Mouse (Mus musculus): ENCODE measurements around the gene Plk5. TPM values are rescaled to one million over a fixed set of nuclear protein-coding genes. Genes with fewer than 3 reads are reported as not detected.

Gene Plk5
- polyA plus RNA-seq, 1 experiment from 2014 or later: 1.5 TPM

GRCm38 (mm10) chr10:80384115-80384639 is 27.9 kb downstream of the Plk5 start:
- WGBS: 86% methylated on average over 4 of the region's 4 CpGs
- Histone ChIP-seq H3K27ac (replicated peaks) (peak overlapping the region; percentile 99), H3K9ac (peak overlapping the region; percentile 100), H3K4me2 (peak overlapping the region; percentile 100), H3K36me3 (peaks cover 57% of the 10 kb centered on the region), H3K4me3 (peak overlapping the region; percentile 99), H3K27me3 (no peaks in the 10 kb centered on the region), H3K9me3 (no peaks in the 10 kb centered on the region), H3K4me1 (replicated peaks) (peaks cover 58% of the 10 kb centered on the region)
- no peak for ATAC-seq (ENCODE audit: low read depth)

DNA sequence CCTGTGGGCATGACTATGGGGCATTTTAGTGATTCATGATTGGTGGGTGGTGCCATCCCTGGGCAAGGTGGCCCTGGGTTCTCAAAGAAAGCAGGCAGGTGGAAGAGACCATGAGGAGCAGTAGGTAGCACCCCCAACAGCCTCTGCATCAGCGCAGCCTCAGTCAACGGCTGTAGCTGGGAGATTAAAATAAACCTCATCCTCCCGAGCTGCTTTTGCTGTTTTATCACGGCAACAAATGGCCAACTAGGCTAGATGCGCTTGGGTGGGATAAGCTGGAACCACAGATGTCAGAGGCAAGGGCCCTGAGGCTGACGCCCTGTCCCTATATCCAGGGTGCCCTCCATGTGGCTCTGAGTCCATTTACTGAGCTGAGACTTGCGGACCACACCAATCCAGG is 28.4 kb downstream of the Plk5 start:
- Histone ChIP-seq H3K9ac (peak overlapping the region; percentile 100), H3K4me2 (peak overlapping the region; percentile 100), H3K36me3 (peaks cover 51% of the 10 kb centered on the region), H3K4me1 (replicated peaks) (peaks cover 58% of the 10 kb centered on the region), H3K4me3 (peak overlapping the region; percentile 99), H3K27ac (replicated peaks) (peak overlapping the region; percentile 99), H3K9me3 (no peaks in the 10 kb centered on the region), H3K27me3 (no peaks in the 10 kb centered on the region)
- no peak for ATAC-seq (ENCODE audit: low read depth)
- WGBS: 60% methylated on average over 7 of the region's 7 CpGs

DNA sequence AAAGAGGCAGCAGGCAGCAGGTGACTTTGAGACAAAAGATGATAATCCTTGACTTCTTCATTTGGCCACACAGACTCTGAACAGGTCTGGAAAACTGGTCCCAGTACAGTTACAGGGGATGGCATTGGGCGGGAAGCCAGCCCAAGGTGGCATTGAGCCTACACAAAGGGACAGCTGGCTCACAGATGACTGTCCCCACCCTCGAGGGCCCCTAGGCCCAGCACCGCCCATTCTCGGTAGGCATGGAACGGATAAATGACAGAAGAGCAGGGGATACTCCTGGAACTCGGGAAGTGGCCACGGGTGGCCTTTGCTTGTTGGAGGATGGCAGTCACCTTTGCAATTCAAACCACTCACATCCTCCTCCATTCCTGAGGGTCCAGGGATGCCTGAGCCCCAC is 29.1 kb downstream of the Plk5 start:
- Histone ChIP-seq H3K36me3 (peaks cover 52% of the 10 kb centered on the region), H3K4me2 (peak overlapping the region; percentile 100), H3K4me3 (peak overlapping the region; percentile 99), H3K9ac (peak overlapping the region; percentile 100), H3K9me3 (no peaks in the 10 kb centered on the region), H3K27ac (replicated peaks) (peak overlapping the region; percentile 99), H3K4me1 (replicated peaks) (peaks cover 58% of the 10 kb centered on the region), H3K27me3 (no peaks in the 10 kb centered on the region)
- no peak; the same call in 1 of the 2 replicates for ATAC-seq (ENCODE audit: low read depth)
- 6% methylated on average over 7 of the region's 7 CpGs for WGBS

- peak overlapping the region; percentile 99 for H3K4me3 ChIP-seq
- H3K4me1 ChIP-seq (replicated peaks): peaks cover 53% of the 10 kb centered on the region
- H3K9me3 ChIP-seq: no peaks in the 10 kb centered on the region
- WGBS: under 1% methylated on average over 34 of the region's 34 CpGs
- peak overlapping the region; percentile 100 for H3K4me2 ChIP-seq
- H3K9ac ChIP-seq: peak overlapping the region; percentile 100
- H3K36me3 ChIP-seq: peaks cover 54% of the 10 kb centered on the region
- peak; percentile 64 for ATAC-seq (ENCODE audit: low read depth)
- no peaks in the 10 kb centered on the region for H3K27me3 ChIP-seq
- H3K27ac ChIP-seq (replicated peaks): peak overlapping the region; percentile 99
Observed at GRCm38 (mm10) chr10:80385811-80386734, 29.8 kb downstream of the Plk5 start.

DNA sequence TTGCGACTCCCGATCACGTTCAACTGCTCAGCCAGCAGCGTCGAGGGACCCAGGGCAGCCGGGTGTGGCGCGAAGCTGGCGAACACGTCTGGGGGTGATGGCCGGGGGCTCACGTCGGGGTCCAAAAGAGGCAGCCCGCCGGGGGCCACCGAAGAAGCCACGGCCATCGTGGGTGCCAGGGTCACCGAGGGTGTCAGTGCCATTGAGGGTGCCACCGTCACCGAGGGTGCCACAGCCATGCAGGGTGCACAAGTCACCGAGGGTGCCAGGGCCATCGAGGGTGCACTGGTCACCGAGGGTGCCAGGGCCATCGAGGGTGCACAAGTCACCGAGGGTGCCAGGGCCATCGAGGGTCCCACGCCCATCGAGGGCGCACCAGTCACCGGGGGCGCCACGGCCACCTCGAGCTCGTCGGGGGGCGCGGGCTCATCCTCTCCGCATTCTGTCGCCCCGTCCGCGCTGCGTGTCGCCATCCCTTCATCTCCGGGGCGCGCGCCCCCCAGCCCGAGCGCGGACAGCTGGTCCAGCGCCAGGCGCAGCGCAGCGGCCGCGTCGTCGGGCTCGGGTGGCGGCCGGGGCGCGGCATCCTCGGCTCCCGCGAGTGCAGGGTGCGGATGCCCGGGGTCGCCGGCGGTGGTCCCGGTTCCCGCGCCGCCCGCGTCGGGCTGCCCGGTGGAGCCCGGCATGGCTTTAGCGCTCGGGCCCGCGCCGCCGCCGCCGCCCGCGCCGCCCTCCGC is 30.6 kb downstream of the Plk5 start:
- ATAC-seq (ENCODE audit: low read depth): no peak; the same call in 1 of the 2 replicates
- H3K4me1 ChIP-seq (replicated peaks): peaks cover 45% of the 10 kb centered on the region
- WGBS: under 1% methylated on average over 79 of the region's 94 CpGs

DNA sequence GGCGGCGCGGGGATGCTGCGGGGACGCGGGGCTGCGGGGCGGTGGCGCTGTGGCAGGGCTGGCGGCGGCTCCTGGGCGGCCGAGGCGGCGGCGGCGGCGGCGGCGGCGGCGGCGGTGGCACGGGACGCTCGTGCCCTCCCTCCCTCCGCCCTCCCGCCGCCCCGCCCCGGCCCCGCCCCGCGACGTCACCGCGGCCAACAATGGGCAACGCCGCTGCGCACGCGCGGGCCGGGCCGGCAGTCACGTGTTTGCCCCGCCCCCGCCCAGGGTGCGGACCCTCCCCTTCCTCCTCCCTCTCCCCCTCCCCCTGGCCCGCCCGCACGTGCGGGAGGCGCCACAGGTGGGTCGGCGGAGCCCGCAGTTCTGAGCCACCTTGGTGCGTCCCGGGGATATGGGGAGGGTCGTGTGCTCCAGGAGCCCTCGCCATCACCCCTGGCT is 31.3 kb downstream of the Plk5 start, which contains the start of gene Mex3d:
Mex3d (minus strand) TSS at position 138 of the 438 bp plus-strand sequence.
- Histone ChIP-seq H3K36me3 (peaks cover 54% of the 10 kb centered on the region), H3K4me1 (replicated peaks) (peaks cover 43% of the 10 kb centered on the region), H3K27me3 (no peaks in the 10 kb centered on the region), H3K4me3 (peak within 1 kb of the TSS; percentile 99), H3K9me3 (no peaks in the 10 kb centered on the region), H3K27ac (replicated peaks) (peak within 1 kb of the TSS; percentile 99), H3K4me2 (peak within 1 kb of the TSS; percentile 100), H3K9ac (peak within 1 kb of the TSS; percentile 100)
- WGBS: 1% methylated on average over 12 of the region's 61 CpGs
- peak; percentile 26 for ATAC-seq (ENCODE audit: low read depth)

More for the DNA sequence above, 30.6 kb downstream of the Plk5 start:
- no peaks in the 10 kb centered on the region for H3K9me3 ChIP-seq
- peak overlapping the region; percentile 100 for H3K4me2 ChIP-seq
- H3K4me3 ChIP-seq: peak overlapping the region; percentile 99
- H3K27me3 ChIP-seq: no peaks in the 10 kb centered on the region
- peaks cover 54% of the 10 kb centered on the region for H3K36me3 ChIP-seq
- H3K9ac ChIP-seq: peak overlapping the region; percentile 100
- H3K27ac ChIP-seq (replicated peaks): peak overlapping the region; percentile 99

DNA sequence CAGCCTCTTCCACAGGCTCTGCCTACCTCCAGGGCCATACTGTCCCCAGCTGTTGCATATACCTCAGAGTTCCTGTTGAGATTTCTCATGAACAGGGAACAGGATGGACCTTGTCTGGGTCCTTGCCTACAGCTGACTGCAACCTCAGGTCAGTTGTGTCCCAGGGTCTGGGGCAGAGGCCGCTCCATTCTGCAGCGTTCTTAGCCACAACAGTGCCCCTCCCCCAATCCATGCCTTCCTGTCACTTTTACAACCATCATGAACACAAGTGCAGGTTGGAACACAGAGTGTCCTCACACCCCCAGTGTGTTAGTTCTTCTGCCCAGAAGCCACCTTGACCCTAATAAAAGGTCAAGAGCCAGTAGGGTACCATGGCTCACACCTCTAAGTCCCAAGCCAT is 32.5 kb downstream of the Plk5 start:
- peaks cover 54% of the 10 kb centered on the region for H3K36me3 ChIP-seq
- 0 out of 2 replicates have a peak overlapping the region, but pooled peaks have one; percentile 99 for H3K4me3 ChIP-seq

GRCm38 (mm10) chr10:80389185-80389708 is 33.0 kb downstream of the Plk5 start:
- H3K4me1 ChIP-seq (replicated peaks): peaks cover 26% of the 10 kb centered on the region
- no peak for ATAC-seq (ENCODE audit: low read depth)
- no peak overlapping the region for H3K4me3 ChIP-seq
- H3K27ac ChIP-seq (replicated peaks): no peak overlapping the region
- H3K27me3 ChIP-seq: no peaks in the 10 kb centered on the region
- 72% methylated on average over 4 of the region's 4 CpGs for WGBS
- H3K36me3 ChIP-seq: peaks cover 54% of the 10 kb centered on the region
- no peaks in the 10 kb centered on the region for H3K9me3 ChIP-seq
- H3K9ac ChIP-seq: no peak overlapping the region
- no peak overlapping the region for H3K4me2 ChIP-seq

More for the DNA sequence above, 32.5 kb downstream of the Plk5 start:
- H3K27ac ChIP-seq (replicated peaks): no peak overlapping the region
- WGBS: 29% methylated on average over 2 of the region's 2 CpGs
- H3K27me3 ChIP-seq: no peaks in the 10 kb centered on the region
- H3K4me1 ChIP-seq (replicated peaks): peaks cover 31% of the 10 kb centered on the region
- no peaks in the 10 kb centered on the region for H3K9me3 ChIP-seq
- no peak for ATAC-seq (ENCODE audit: low read depth)
- peak overlapping the region; percentile 91 for H3K4me2 ChIP-seq
- peak overlapping the region; percentile 100; the same call in 1 of the 2 replicates for H3K9ac ChIP-seq

DNA sequence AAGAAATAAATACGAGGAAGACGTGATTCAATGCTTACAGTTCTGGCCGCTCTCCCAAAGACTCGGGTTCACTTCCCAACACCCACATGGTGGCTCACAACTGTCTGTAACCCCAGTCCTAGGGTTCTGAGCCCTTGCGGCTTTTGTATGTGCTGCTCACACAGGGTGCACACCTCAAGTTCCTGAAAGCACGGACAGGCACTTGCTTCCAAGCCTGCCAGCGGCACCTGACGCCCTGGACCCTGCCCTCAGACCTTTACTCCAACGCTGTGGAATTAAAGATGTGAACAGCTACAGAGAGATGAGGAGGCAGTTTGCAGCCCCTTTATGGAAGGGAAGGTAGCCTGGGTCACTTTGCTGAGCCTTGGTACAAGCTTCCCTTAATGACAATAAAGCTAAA is 34.4 kb downstream of the Plk5 start:
- WGBS: 91% methylated on average over 9 of the region's 9 CpGs
- ATAC-seq (ENCODE audit: low read depth): no peak
- Histone ChIP-seq H3K27me3 (no peaks in the 10 kb centered on the region), H3K9ac (no peak overlapping the region), H3K9me3 (no peaks in the 10 kb centered on the region), H3K4me3 (no peak overlapping the region), H3K4me1 (replicated peaks) (peaks cover 13% of the 10 kb centered on the region), H3K4me2 (no peak overlapping the region), H3K36me3 (peaks cover 60% of the 10 kb centered on the region), H3K27ac (replicated peaks) (no peak overlapping the region)

GRCm38 (mm10) chr10:80392687-80393086 is 36.4 kb downstream of the Plk5 start:
- Histone ChIP-seq H3K4me2 (no peak overlapping the region), H3K4me3 (no peak overlapping the region), H3K36me3 (peaks cover 67% of the 10 kb centered on the region), H3K9ac (no peak overlapping the region), H3K27ac (replicated peaks) (no peak overlapping the region), H3K27me3 (no peaks in the 10 kb centered on the region), H3K9me3 (no peaks in the 10 kb centered on the region), H3K4me1 (replicated peaks) (peaks cover 33% of the 10 kb centered on the region)
- ATAC-seq (ENCODE audit: low read depth): no peak
- 97% methylated on average over 5 of the region's 5 CpGs for whole genome bisulfite sequencing

- H3K4me3 ChIP-seq: no peak overlapping the region
- H3K27ac ChIP-seq (replicated peaks): no peak overlapping the region
- H3K9ac ChIP-seq: no peak overlapping the region
- H3K4me1 ChIP-seq (replicated peaks): peaks cover 28% of the 10 kb centered on the region
- H3K27me3 ChIP-seq: no peaks in the 10 kb centered on the region
- no peak overlapping the region for H3K4me2 ChIP-seq
- peaks cover 62% of the 10 kb centered on the region for H3K36me3 ChIP-seq
- no peak for ATAC-seq (ENCODE audit: low read depth)
- no peaks in the 10 kb centered on the region for H3K9me3 ChIP-seq
- WGBS: 96% methylated on average over 35 of the region's 35 CpGs
Observed at GRCm38 (mm10) chr10:80395025-80395627, 38.9 kb downstream of the Plk5 start.

Data from neural tube, embryonic 13.5 days (tissue).